Mouse (Mus musculus): ENCODE results near the gene Glipr1. TPM values are rescaled to one million over a fixed set of nuclear protein-coding genes. Genes with fewer than 3 reads are reported as not detected.

Gene Glipr1
- polyA plus RNA-seq, 1 experiment, result 28.6 TPM

- Histone ChIP-seq H3K4me3 (ENCODE audit: insufficient read depth, low read length) (no peak overlapping the region), H3K27ac (ENCODE audit: insufficient read depth, low read length) (no peak overlapping the region), H3K4me1 (ENCODE audit: control insufficient read depth, insufficient read depth, low read length) (no peaks in the 10 kb centered on the region)
- no peak for TF ChIP-seq POLR2A (IDR thresholded peaks at IDR 0.05; ENCODE audit: low read depth, low read length)
Observed at GRCm38 (mm10) chr10:111943026-111943425, 59.4 kb downstream of the Glipr1 start.

GRCm38 (mm10) chr10:111937146-111937534, 65.3 kb downstream of the Glipr1 start:
- H3K4me3 ChIP-seq (ENCODE audit: insufficient read depth, low read length), result no peak overlapping the region
- TF ChIP-seq CTCF (IDR thresholded peaks at IDR 0.05; ENCODE audit: borderline replicate concordance, insufficient read depth, low read length) (no peak), POLR2A (IDR thresholded peaks at IDR 0.05; ENCODE audit: low read depth, low read length) (no peak)
- peak overlapping the region; percentile 95 for H3K27ac ChIP-seq (ENCODE audit: insufficient read depth, low read length)
- H3K4me1 ChIP-seq (ENCODE audit: control insufficient read depth, insufficient read depth, low read length), result peaks cover 11% of the 10 kb centered on the region

GRCm38 (mm10) chr10:111936491-111937145, 65.8 kb downstream of the Glipr1 start:
- H3K27ac ChIP-seq (ENCODE audit: insufficient read depth, low read length), result peak overlapping the region; percentile 95

DNA sequence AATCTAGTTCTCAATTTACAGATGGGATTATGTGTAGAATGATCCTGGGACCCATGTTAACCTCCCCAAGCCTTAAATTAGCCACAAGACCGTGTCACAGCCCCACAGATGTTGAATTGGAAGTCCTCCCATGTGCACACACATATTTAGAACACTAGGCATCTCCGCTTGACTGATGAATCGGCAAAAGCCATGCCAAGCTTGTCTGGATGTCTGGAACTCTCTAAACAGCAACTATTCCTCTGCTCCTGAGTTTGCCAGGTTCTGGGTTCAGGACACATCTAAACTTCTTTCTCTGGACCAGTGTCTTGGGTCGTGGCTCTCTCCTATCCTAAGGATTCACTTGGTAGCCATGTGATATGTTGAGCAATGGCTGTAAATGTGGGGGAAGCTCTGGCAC, 66.4 kb downstream of the Glipr1 start:
- TF ChIP-seq POLR2A (IDR thresholded peaks at IDR 0.05; ENCODE audit: low read depth, low read length) (no peak), CTCF (IDR thresholded peaks at IDR 0.05; ENCODE audit: borderline replicate concordance, insufficient read depth, low read length) (no peak)
- H3K4me1 ChIP-seq (ENCODE audit: control insufficient read depth, insufficient read depth, low read length), result peaks cover 11% of the 10 kb centered on the region
- no peak overlapping the region for H3K4me3 ChIP-seq (ENCODE audit: insufficient read depth, low read length)
- peak overlapping the region; percentile 73 for H3K27ac ChIP-seq (ENCODE audit: insufficient read depth, low read length)

More at GRCm38 (mm10) chr10:111936491-111937145, 65.8 kb downstream of the Glipr1 start:
- peaks cover 11% of the 10 kb centered on the region for H3K4me1 ChIP-seq (ENCODE audit: control insufficient read depth, insufficient read depth, low read length)
- no peak overlapping the region for H3K4me3 ChIP-seq (ENCODE audit: insufficient read depth, low read length)
- TF ChIP-seq CTCF (IDR thresholded peaks at IDR 0.05; ENCODE audit: borderline replicate concordance, insufficient read depth, low read length) (no peak), POLR2A (IDR thresholded peaks at IDR 0.05; ENCODE audit: low read depth, low read length) (no peak)

Other genes starting within 250 kb of the Glipr1 start
- 37.6 and 39.3 TPM in 2 replicates for gene Krr1, start 30.0 kb downstream of the Glipr1 start, polyA plus RNA-seq (2011; ENCODE audit: insufficient read length, low read depth, missing spikeins)
- not detected in 2 replicates for gene Glipr1l1, start 57.6 kb upstream of the Glipr1 start, polyA plus RNA-seq (2011; ENCODE audit: insufficient read length, low read depth, missing spikeins)
- gene Glipr1l2, start 80.7 kb upstream of the Glipr1 start, polyA plus RNA-seq (2011; ENCODE audit: insufficient read length, low read depth, missing spikeins), result not detected in 2 replicates
- not detected in 2 replicates for gene Glipr1l3, start 157.7 kb upstream of the Glipr1 start, polyA plus RNA-seq (2011; ENCODE audit: insufficient read length, low read depth, missing spikeins)
- not detected in 2 replicates for gene Caps2, start 161.0 kb upstream of the Glipr1 start, polyA plus RNA-seq (2011; ENCODE audit: insufficient read length, low read depth, missing spikeins)